Mouse (Mus musculus) ES-CJ7 (cell line): ENCODE measurements at regions not wholly inside any gene's neighbourhood (a gene's known extent, or its start where the extent isn't known, plus 50 kb on each side); places are given as distances from the start of the nearest gene placed in this dataset.

Experiments
- DNase-seq: peaks from one replicate; pipeline ENCODE4 v3.0.0; 2011; ENCODE audit warnings: low read depth, low spot score

DNA sequence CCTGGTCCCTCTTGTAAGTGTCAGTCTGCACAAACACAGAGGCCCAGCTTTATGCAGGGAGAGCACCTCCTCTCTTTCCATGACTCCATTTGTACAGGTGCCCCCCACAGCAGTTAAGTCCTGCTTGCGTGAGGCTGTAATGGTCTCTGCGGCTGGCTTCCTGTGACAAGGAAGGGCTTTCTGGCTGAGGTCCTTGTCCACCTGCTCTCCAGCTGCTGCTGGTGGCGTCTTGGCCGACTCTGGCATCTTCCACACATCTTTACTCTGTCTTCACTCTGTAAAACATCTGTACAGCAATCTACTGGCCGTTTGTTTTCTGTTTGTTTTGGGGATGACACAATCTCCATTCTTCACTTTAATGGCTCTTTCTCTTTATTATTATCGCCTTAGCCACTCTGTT lies 60.8 kb downstream of the Rpusd4 start:
- no peak for DNase-seq

- DNase-seq: no peak
Observed at GRCm38 (mm10) chr9:35330386-35330785, 62.7 kb downstream of the Rpusd4 start.

DNA sequence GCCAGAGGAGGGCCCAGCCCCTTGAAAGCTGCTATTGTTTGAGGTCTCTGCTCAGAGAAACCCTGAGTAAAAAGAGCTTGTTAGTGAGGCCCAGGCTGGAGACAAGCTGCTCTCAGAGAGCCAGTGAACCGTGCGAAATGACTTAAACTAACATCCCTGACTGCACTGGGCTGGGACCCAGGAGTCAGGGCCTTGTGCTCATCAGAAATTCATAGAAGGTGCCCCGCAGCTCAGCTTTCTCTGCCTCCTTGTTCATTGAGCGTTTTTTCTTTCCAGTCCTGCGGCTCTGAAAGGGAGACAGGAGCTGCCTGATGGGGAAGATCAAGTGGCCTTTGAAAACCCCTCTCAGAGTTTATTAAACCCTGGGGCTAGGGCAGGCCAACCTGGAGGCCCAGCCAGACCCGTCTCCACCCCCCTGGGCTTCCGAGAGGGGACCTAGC lies 63.6 kb downstream of the Rpusd4 start:
- no peak for DNase-seq

DNA sequence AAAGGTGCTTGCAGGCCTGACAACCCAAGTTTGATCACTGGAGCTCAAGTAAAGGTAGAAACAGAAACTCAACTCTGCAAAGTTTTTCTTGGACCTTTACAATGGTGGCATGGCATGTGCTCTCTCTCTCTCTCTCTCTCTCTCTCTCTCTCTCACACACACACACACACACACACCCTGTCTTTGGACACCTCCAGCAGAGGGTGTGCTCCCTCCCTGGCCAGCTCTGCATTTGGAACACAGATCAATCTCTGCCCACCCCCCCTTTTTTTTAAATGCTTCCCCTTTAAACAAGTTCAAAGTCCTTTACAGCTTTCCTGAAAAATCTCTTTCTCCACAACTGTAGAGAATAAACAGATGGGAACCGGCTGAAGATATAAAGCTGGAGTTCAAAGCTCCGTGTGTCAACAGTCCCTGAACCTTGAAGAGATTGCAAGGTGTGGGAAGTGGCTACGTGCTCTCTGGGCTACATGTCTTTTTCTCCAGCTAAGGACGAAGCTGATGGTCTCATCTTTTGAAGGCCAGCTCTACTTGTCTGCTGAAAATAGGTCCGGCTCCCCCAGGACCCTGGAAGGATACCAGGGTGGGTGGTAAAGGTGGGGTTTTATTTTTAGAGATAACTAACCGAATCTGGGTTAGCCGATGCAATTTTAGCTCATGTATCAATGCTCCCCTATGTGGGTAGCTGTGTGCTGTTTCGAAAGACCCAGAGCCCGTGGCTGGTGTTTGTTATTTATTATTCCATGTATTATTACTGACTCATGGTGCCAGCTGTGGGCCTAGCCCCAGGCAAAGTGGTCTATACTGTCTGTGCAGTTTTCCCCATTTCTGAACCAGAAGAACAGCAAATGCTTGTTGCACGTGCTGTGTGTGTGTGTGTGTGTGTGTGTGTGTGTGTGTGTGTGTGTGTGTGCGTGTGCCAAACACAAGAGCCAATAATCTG lies 65.3 kb downstream of the Rpusd4 start:
- no peak for DNase-seq

DNA sequence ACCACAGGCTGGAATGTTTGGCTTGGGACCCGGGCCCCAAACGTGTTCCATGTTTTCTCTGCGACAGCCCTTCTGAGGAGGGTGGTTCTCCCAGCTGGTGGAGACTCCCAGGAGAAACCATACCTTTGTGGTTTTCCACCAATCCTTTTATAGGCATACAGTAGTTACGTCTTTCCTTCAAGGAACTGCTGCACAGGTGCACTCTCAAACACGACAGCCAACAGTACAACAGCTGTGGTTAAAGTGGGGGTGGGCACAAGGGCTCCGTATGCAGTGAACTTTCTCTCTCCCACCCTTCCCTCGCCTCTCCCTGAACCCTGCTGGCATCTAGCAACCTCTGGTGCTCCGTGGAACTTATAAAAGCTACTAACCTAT lies 66.0 kb downstream of the Rpusd4 start:
- no peak for DNase-seq

- DNase-seq: no peak
Observed at GRCm38 (mm10) chr9:35334536-35334935, 66.9 kb downstream of the Rpusd4 start.

- DNase-seq: no peak
Observed at GRCm38 (mm10) chr9:35335181-35335580, 67.5 kb downstream of the Rpusd4 start.

GRCm38 (mm10) chr9:35335888-35336700 lies 68.4 kb downstream of the Rpusd4 start:
- DNase-seq: no peak

DNA sequence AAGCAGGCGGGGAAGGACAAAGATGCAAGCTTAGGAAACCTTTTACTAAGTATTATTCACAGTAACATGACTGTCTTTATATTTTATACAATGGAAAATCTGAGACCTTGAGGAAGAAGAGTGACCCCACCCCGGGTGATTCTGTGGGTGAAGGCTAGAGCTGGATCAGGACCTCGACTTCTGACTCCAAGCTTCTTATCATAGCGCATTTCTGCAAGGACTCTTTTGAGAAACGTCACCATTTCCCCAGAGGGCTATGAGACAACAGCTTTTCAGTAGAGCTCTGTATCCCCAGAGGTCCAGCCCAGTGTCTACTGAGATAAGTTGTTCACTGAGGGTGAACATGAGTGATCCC lies 69.0 kb downstream of the Rpusd4 start:
- DNase-seq: no peak

DNA sequence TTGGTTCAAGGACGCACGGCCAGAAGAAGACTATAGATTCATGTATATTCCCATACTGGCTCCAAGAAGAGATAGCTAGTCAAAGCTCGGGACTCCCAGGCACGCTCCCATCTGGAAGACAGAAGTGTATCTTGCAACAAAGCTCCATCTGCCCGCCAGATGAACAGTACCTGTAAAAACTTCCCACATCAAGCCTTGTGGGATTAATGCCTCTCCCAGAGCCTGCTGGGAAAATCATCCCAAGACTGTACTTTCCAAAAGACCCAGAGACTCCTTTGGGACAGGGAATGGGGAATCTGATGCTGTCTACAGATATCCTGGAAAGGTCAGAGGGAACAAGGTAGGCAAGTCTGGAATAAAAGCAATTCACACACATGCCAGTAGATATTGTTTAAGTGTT lies 71.2 kb downstream of the Rpusd4 start:
- no peak for DNase-seq

DNA sequence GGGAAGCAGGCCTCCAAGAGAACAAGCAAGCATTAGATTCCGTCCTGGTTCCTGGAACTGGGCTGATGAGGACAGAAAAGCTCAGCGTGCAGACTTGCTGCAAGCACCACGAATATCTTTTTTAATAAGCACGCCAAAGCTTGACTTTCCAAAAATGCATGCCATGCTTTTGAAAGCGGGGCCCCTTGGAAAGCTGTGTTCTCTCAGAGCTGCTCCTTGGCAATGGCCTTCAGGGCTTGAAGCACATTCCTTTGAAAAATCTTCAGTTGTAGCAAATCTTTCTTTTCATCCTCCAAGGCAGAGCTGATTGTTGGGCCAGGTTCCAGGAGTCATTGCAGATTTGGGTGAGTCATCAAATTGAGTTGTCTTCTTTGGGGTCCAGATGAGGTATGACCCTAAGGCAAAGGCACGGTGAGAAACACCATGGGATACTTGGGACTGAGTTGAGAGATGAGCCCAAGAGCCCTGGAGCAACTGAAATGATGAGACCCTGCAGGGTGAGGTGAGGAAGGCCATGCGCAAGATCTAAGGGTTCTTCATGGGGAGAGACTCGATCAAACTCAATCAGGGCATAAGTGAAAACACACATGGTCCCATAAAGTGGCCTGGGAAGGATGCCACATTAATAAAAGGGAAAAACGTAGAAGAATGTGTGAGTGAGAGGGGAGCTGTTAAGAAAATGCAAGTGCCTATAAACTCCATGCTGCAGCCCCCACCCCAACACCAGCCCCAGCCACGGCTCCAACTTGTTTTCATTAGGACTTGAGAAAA lies 72.0 kb downstream of the Rpusd4 start:
- no peak for DNase-seq

DNA sequence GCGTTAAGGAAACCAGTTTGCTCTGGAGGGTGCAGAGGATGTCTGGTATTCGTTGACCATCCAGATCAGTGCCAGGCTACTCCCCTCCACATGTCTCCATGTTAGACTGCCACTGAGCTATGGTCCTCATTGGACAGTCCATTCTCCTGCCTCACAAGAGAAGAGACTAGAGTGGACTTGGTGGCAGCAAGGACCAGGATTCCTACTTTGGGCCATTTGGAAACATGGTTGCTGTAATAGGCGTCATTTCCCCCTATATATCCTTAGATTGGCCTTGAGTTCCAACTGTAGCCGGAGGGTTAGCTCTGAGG lies 72.6 kb downstream of the Rpusd4 start:
- no peak for DNase-seq

- no peak for DNase-seq
Observed at GRCm38 (mm10) chr9:35340811-35341210, 73.1 kb downstream of the Rpusd4 start.

GRCm38 (mm10) chr9:35341386-35341785 lies 73.7 kb downstream of the Rpusd4 start:
- no peak for DNase-seq

- DNase-seq: peak; percentile 21
Observed at GRCm38 (mm10) chr9:35342436-35342835, 74.8 kb downstream of the Rpusd4 start.

GRCm38 (mm10) chr9:35343336-35343735 lies 75.7 kb downstream of the Rpusd4 start:
- no peak for DNase-seq

- DNase-seq: no peak
Observed at GRCm38 (mm10) chr9:35344374-35344773, 76.6 kb upstream of the Cdon start.

DNA sequence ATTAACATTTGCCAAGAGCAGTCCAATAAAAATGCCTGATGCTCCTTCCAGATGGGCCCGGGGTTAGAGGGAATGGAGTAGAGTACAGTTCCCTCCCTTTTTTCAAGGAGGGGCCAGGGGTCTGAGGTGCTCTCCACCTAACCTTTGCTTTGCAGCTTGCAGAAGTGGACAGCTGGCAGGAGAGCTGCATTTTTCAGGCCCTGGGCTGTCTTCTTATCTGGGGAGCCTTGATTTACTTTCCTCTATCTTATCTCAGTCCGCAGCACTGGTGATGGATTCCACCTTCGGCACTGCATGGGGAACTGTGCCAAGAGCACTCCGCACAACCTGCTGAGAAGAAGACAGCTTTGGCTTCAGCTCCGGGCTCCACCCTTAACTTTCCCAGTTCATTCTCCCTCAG lies 74.5 kb upstream of the Cdon start:
- no peak for DNase-seq

- no peak for DNase-seq
Observed at GRCm38 (mm10) chr9:35350046-35350552, 70.8 kb upstream of the Cdon start.

- DNase-seq: no peak
Observed at GRCm38 (mm10) chr9:35351576-35351975, 69.4 kb upstream of the Cdon start.

DNA sequence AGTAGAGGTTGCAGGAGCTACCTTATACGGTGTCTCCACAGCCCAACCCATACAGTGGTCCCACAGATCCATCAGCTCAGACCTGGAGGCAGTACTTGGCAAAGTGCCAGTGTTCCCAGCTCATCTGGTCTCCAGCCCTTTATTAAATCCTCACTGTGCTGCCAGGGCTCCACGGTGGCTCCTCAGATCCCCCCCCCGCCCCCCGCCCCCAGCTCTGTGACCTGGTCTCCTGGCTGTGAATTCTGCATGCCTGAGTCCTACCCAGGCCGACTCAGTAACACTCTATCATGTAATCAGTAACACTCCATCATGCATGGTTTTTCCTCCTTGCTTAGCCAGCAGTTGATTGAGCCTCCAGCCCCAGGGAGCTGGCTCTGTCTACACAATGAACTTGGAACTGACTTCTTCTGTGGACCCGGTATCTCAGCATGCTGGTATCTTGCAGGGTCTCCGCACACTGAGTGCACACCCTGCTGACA lies 66.2 kb upstream of the Cdon start:
- DNase-seq: no peak

- DNase-seq: no peak
Observed at GRCm38 (mm10) chr9:35359699-35360098, 61.2 kb upstream of the Cdon start.
